Mouse (Mus musculus) left cerebral cortex, adult 9 months (tissue): Measurements from ENCODE around the gene Tgfbrap1.
"Not testable (repeated sequence)": the region's sequence is repeated elsewhere in the genome, so short reads cannot be mapped to it uniquely, and the experiment has no call there.

Experiments
- DNase-seq, 2 experiments: peaks; one replicate each; pipeline ENCODE4 v3.0.0; 2022; ENCODE audit warnings: low spot score in 2 of 2

Gene Tgfbrap1

DNA sequence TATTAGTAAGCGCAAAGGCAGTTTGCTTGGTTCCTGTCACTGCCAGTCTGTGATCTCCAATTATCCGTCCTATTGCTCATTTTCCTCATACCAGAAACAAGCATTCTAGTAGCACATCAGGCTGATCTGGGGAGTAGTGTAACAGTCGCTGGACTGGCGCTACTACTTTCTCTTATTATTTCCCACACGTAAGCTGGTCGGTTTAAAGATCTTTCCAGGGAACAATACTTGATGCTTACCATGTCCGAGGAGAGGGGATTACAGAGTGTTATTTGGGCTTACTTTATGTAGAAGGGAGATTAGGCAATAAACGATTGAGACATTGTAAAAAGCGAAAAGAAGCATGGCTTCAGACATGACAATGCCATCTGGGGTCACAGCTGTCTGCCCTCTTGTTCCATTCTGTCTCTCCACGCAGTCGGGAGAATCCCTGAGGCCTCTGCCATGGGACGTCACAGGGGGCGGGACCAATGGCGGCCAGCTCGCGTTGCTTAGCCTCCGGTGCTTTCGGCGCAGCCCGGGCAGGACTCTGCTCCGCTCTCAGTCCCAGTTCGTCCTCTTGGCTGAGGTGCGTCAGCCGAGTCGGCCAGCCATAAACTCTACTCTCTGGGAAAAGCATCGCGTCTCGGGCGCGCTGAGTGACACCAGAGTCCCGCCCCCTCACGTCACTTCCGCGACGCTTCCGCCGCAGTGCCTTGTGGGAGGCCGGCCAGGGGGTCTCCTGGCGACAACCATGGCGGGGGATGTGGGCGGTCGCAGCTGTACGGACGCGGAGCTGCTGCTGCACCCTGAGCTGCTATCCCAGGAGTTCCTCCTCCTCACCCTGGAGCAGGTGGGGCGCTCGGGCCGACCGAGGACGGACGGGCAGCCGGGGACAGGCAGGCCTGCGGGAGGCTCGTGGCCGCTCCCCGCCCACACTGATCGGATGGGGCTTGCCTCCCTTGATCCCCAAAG is at the start of gene Tgfbrap1, which contains the start of gene AI597479:
TSS of gene Tgfbrap1 (minus strand) at position 607 of the 954 bp plus-strand sequence.
TSS of gene AI597479 (plus strand) at position 680 of the 954 bp plus-strand sequence.
- DNase-seq = peak; percentile 82 to 92

DNA sequence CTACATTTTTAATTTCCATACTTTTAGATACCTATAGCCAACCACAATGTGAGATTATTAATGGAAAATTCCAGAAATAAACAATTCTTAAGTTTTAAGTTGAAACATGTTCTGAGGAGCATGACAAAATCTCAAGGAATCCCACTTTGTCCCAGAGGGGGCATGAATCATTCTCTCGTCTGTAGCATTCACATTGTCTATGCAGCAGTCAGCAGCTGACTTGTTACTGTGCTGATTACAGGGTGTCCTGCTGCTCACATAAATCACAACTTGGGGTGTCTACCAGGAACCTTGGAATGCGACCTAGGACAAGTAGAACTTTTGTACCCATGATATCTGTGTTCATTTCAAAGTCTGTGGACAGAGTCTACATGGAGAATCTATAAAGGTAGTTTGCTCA is 49.0 kb upstream of the Tgfbrap1 start:
- DNase-seq = no peak

DNA sequence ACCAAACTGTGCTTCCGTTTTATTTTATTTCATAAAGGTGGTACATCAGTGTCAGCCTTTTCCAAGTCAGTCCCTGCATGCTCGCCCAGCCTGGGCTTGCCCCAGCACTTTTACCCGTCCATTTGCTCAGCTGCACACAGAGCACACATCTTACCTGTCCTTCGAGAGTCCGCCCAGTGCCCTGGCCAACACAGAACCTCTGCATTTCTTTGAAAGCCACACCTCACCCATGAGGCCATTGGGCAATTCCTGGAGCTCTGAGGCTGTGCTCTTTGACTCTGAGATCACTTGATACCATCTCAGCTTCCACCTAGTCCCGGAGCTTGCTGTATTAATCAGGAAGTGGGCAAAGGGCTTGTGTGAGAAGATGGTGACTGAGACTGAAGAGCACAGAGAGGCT is 47.0 kb upstream of the Tgfbrap1 start:
- no peak for DNase-seq

DNA sequence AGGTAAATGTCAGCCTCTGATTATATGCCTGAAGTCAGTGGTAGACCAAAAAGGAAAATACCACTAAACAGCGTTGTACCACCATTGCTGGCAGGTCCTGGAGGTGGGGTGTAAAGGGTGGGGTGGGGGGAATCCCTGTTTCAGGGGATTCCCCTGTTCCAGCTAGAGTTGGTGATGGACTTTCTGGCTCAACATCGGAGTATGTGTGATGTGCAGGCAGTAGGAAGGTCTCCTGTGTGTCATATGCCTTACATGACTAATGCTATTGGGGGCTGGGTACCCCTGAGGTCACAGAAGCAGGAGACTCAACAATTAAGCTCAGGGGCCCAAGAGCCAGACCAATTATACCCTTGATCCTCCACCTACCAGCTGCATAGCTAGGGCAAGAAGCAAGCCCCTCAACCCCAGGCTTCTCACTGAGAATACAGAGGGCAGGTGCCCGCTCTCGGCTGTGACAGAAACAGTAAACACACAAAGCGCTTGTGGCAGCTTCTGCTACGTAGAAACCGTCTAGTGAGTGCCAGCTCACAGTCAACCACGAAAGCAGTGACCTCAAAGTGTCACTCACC is 46.0 kb upstream of the Tgfbrap1 start:
- DNase-seq = no peak

DNA sequence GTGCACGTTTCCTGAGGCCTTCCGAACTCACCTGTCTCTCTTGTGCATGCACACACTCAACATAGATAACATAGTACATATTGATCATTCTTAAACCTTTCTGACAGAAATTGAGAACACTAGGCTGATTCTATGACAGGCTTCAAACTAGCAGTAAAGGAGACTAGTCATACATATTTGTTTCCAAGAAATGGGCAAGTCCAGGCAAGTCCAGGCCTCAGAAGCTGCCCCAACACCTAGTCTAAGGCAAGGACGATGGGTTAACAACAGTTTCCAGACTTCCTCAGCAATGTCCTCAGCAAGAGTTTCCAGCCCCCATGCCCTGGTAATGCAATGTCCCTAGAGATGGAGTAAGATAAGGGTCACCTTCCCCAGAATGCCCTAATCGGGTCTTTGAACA is 45.4 kb upstream of the Tgfbrap1 start:
- no peak for DNase-seq

DNA sequence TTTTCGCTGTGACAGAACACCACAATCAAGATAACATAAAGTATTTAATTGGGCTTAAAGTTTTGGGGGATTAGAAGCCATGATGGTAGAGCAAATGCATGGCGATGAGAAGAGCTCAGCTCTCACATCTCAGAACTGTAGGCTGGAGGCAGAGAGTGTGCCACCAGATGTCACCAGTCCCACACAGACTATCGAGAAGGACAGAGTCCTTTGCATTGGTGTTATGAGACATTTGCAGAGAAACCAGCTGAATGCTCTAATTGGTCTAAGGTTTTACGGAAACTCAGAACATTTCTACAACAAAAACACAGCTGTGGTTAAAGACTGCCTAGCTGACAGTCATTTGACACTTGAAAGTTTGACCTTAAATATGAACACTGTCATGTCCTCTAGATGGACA is 44.8 kb upstream of the Tgfbrap1 start:
- DNase-seq = no peak

DNA sequence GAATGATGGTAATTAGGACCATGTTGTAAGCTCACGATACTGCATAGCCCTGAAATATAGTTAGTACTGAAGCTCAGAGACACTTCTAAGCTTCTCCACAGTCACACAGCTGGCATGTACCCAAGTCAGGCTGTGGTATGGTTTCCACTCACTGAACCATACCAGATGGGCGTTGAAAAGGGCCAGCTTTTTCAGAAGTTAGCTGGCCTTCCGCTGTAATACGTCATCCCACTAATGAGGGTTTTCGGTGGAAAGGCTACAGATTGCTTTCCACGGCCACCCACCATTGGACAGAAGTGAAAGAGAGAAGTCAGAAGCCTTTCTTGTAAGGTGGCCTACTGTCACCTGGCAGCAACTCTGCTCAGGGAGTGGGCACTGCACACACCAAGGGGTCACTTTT is 44.4 kb upstream of the Tgfbrap1 start:
- no peak for DNase-seq

DNA sequence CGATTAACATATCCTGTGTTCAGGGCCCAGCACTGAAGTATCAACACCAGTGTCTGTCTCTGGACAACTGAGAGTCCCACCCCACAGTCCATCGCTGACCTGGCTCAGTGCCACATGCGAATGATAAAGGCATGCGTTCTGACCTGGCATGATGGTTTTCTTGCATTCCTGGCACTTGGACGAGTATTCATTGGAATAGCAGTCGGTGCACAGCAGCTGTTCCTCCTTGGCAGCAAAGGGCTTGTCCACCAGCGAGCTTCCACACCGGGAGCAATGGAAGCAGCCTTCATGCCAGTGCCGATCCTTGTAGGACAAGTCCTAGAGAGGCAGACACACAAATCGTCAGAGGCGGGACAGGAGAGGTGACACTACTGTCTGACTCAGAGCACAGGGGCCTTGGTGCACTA is 43.1 kb upstream of the Tgfbrap1 start:
- no peak for DNase-seq

DNA sequence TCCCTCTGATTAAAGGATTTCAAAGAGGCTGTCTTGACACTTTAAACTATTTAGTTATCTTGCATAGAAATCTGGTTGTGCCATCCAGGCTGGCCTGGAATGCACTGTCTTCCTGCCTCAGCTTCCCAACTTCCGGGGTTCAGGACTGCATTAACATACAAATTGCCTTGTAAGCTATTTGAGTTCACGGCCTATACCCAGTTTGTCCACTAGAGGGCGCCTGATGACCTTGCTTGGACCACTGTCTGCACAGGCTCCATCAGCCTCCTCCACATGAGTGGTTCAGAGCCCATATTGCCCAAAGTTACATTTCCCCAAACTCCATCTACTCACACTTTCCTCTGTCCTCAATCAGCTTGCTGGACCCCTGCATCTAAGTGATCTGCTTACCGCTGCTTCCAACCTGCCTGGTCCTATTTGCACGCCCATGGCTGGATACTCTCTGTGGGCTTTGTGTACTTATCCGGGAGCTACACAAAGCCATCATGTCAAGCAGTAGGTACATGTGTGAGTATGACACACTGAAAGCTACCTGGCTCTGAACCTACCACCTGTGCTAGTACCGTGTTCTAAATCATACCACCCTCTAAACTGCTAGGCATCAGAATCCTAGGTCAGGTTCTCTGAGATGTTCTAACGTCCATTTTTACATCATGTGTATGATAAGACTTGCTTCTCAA is 41.3 kb upstream of the Tgfbrap1 start:
- peak in 1 of 2 experiments; percentile 93 for DNase-seq

DNA sequence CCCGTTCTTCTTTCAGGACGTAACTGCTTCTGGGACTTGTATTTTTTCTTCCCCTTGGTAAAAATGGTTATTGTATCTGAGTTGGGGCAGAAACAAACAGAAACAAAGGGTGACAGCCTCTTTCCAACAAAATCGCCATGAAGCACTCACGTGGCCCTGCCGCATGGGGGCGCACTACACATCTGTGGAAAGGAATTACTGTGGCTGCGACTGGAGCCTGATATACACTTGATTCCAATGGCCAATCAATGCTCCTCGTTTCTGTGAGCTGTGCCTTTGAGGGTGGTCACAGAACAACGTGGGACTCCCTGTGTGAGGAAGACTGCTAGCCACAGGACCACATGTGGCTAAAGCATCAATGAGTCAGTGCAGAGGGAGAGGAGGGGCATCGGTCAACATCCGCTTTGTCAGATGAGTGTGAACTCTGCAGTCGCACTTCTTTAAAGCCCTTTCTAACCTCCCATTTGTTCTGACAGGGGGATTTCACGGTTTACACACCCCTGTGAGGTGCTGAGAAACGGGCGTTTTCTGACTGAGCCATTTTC is 39.9 kb upstream of the Tgfbrap1 start:
- no peak for DNase-seq

DNA sequence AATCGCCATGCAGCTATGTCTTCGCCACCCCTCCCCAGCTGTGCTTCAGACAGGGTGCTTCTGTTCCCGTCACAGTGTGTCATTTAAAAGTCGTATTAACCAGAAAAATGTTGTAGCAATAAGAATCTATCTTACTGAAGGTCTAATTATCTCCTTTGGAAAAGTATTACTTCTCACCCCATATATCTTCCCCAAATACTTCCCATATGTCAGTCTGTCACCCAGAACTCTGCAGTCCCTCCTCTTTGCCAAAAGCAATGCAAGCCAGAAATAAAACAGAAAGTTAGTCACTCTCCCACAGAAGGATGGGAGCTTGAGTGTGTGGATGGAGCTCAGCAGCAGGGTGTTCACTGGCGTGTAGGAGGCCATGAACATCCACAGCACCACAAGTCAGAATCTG is 38.9 kb upstream of the Tgfbrap1 start:
- peak; percentile 80 to 82 for DNase-seq

DNA sequence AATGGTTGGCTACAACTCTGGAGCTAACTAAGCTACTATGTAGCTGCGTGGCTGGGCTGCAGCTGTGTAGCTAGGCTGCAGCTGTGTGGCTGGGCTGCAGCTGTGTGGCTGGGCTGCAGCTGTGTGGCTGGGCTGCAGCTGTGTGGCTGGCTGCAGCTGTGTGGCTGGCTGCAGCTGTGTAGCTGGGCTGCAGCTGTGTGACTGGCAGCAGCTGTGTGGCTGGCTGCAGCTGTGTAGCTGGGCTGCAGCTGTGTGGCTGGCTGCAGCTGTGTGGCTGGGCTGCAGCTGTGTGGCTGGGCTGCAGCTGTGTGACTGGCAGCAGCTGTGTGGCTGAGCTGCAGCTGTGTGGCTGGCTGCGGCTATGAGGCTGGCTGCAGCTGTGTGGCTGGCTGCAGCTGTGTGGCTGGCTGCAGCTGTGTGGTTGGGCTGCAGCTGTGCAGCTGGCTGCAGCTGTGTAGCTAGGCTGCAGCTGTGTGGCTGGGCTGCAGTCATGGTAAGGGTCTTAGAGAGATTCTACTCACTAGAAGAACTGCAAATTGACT is 38.1 kb upstream of the Tgfbrap1 start:
- not testable (repeated sequence) for DNase-seq

DNA sequence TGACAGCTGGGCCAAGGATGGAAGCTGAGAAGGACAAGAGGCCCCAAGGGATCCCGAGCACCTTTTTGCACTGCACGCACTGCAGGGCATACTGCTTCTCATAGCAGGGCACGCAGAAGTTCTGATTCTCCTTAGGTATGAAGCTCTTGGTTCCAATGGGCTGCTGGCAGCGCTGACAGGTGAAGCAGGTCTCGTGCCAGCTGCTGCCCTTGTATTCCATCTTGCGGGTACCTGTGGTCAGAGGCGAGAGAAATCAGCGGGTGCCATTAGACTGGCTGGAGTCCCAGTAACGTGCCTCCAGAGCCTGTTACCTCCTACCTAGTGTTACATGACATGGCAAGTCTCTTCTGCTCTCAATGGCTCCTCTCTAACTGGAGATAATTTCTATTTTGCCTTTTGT is 33.2 kb upstream of the Tgfbrap1 start:
- no peak for DNase-seq

DNA sequence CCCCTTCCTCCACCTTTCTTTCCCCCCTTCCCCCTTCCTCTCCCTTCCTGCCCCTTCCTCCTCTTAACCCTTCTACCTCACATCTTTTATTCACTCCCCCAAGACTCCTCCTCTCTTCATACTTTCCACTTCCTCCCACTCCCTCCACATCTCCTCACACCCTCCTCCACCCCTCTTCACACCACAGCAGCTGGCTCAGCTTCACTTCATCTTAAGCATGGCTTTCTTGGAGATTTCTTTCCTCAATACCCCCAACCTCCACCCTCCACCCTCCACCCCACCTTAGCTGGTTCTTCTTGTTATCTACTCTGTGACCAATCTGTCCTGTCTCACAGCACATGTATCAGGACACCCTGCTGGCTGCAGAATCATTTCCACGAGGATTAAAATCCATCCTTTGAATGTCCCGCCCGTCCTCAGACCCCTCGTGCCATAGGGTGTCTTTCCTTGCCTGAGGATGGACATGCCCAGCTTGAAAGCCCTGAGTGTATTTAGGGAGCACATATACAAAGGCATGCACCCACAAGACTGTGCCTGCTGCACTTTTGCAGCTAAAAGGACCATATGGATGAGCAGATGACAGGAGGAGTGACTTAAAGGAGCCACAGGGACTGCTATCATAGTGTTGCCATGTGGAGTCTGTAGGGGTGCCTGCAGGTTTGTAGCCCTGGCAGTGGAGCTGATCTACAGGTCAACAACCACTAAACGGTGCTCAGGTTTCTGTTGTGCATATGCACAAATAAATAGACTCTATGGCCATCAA is 32.0 kb upstream of the Tgfbrap1 start:
- peak in 1 of 2 experiments; percentile 40 for DNase-seq

DNA sequence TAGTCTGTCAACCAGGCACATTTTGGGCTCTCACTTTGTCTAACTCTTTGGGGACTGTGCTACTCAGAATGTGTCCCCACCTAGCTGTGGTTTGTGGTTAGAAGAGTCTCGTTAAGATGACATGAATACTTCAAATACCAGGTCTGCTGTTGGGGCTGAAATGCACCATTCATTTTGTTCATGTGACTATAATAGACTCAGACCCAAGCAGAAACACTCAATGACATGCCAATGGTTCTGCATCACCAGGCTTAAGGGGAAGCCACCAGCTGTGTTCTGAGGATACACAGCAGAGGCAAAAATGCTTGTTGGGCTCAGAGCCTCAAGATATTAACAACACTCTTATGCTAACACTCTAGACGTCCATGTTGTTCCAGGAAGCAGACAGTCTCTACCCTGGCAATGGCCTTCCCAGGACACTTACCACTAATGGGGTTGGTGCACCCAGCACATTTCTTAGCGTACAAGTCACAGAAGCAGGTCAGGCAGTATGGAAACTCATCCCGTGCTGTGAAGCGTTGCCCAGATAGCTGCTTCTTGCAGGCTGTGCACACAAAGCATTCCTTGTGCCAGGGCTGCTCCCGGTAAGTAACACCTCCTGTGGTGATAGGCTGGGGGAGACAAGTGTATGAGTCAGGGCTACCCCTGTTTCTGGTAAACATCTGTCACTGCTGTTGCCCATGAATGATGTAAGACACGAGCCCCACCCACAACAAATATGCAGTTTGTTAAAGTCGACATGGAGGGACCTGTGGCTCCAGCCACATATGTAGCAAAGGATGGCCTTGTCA is 29.6 kb upstream of the Tgfbrap1 start:
- DNase-seq = no peak

DNA sequence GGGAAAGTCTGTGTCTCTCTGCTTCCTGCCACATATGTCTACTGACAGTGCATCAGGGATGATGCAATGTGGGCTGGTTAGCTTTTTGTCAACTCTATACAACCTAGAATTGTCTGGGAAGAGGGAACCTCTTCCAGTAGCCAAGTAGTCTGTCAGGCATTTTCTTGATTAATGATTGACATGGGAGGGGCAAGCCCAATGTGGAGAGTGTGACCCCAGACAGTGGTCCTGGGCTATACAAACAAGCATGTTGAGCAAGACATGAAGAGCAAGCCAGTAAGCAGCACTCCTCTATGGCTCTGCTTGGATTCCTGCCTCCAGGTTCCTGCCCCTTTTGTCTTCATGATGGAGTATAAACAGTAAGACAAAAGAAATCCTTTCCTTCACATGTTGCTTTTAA is 28.8 kb upstream of the Tgfbrap1 start:
- no peak for DNase-seq

DNA sequence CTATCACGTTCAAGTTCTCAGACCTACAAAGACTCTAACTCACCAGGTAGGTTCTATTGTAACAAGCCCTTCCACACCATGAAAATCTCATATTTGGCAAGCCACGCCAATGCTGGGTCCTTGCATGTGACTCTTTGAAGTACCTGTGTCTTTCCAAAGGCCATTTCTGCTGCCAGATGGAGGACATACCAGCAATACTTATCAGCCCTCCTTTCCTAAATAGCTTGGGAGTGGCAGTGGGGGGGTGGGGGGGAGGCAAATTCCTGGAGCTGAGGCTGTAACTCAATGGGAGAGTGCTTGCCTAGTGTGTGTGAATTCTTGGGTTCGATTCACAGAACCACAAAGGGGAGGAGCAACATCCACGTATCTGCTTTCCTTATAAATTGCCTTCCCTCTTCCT is 26.3 kb upstream of the Tgfbrap1 start:
- DNase-seq = no peak

DNA sequence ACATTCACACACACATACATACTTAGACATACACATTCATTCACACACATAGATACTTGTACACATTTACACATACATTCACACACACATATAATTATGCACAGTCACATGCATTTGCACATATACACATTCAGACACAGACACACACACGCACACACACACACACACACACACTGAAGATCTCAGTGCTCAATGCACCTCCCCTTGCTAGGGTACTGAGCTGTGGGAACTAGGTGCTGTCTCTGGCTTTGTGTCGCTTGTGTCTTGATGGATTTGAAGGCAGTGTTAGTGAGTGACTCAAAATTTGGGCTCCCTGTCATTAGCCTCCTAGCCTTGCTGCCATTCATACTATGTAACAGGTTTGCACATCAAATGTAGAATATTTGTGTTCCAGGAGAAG is 24.2 kb upstream of the Tgfbrap1 start:
- DNase-seq = no peak

DNA sequence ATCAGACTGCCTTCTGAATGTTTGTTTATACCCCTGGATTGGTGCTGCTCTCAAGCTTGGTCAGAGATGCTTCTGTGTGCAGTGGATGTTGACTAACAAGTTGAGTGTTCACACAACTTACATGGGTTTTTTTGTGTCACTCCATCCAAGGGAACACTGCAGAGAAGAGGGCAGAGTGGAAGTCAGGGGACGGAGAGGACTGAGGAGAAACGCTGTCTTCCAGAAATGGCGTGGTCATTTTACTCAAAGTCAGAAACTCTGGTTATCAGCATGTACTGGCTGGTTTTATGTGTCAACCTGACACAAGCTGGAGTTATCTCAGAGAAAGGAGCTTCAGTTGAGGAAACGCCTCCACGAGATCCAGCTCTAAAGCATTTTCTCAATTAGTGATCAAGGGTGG is 22.5 kb upstream of the Tgfbrap1 start:
- no peak for DNase-seq

DNA sequence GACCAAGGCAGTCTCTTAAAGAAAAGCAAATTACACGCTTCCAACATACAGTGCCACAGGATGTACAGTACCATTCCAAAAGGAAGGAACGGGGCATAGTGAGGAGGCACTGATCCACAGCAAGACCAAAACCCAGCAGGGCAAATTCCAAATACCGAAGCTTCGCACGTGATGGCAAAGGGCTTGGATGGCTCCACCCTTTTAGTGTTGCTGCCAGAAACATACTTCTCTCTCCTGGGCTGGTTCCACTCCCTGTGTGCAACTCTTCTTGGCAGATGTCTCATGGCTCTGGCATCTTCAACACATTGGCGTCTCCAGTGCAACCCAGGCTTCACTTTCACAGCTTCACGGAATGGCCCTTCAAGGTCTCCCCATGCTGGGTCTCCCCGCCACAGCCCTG is 19.0 kb upstream of the Tgfbrap1 start:
- DNase-seq = no peak
